Mouse (Mus musculus) CH12.LX (cell line): ENCODE data around the gene Tmem246. TPM values are rescaled to one million over a fixed set of nuclear protein-coding genes. Genes with fewer than 3 reads are reported as not detected.

Experiments used
- DNase-seq: peaks from one replicate; pipeline ENCODE4 v3.0.0-alpha.2; 2013; ENCODE audit errors: extremely low read depth
- H3K27ac ChIP-seq: 2 replicates; pipeline ENCODE4 v1.5.1; 2012; ENCODE audit warnings: low read depth, mild to moderate bottlenecking, control low read depth, moderate library complexity; ENCODE audit not compliant: insufficient read depth
- H3K27me3 ChIP-seq: replicated peaks from 2 replicates; pipeline ENCODE3; 2012; ENCODE audit warnings: inconsistent platforms
- H3K36me3 ChIP-seq, 2 experiments: replicated peaks in 1 of 2; 2 replicates each; pipeline versions ENCODE3 to v1.6.1; 2012; ENCODE audit warnings: inconsistent platforms in 1 of 2, low read length in 1 of 2, mild to moderate bottlenecking in 1 of 2, mixed read lengths in 1 of 2, moderate library complexity in 1 of 2; ENCODE audit not compliant: control insufficient read depth in 1 of 2, insufficient read depth in 1 of 2
- H3K4me1 ChIP-seq, 2 experiments: 2 replicates each; pipeline ENCODE4 v1.6.1; 2012; ENCODE audit warnings: inconsistent platforms in 1 of 2, moderate library complexity in 1 of 2; ENCODE audit not compliant: insufficient read depth in 2 of 2, control insufficient read depth in 1 of 2
- H3K4me2 ChIP-seq: 2 replicates; pipeline ENCODE4 v1.6.1; 2012; ENCODE audit warnings: low read depth, mild to moderate bottlenecking, control low read depth; ENCODE audit not compliant: poor library complexity, insufficient read depth, severe bottlenecking
- H3K4me3 ChIP-seq, 3 experiments: fragments of 150-350 bp in 1 of 3; sonication (generic) in 1 of 3; replicated peaks in 1 of 3; 2 replicates each; pipeline versions ENCODE3 to v1.5.1; 2011 to 2012; ENCODE audit warnings: low read depth in 2 of 3, low read length in 2 of 3, mild to moderate bottlenecking in 2 of 3, moderate library complexity in 2 of 3, control low read depth in 1 of 3, improper control_type of control experiment in 1 of 3, inconsistent platforms in 1 of 3, mixed read lengths in 1 of 3; ENCODE audit not compliant: poor library complexity in 1 of 3
- H3K79me2 ChIP-seq: replicated peaks from 2 replicates; pipeline ENCODE4 v1.6.1; 2012; ENCODE audit warnings: mild to moderate bottlenecking, moderate library complexity; ENCODE audit not compliant: control insufficient read depth, poor library complexity, insufficient read depth, severe bottlenecking; ENCODE audit errors: extremely low read depth
- H3K9ac ChIP-seq: 2 replicates; pipeline ENCODE4 v1.6.1; 2012; ENCODE audit warnings: low read depth, mild to moderate bottlenecking, control low read depth, moderate library complexity; ENCODE audit not compliant: insufficient read depth
- H3K9me3 ChIP-seq: replicated peaks from 2 replicates; pipeline ENCODE3; 2012; ENCODE audit warnings: low read length, inconsistent platforms, mixed read lengths
- BHLHE40 ChIP-seq: IDR thresholded peaks from 2 replicates; pipeline ENCODE4 v1.6.1; 2011; ENCODE audit warnings: mild to moderate bottlenecking, low read depth, low read length, improper control_type of control experiment
- CHD2 ChIP-seq: IDR thresholded peaks from 2 replicates; pipeline ENCODE4 v1.6.1; 2011; ENCODE audit warnings: low read length, improper control_type of control experiment
- E2F4 ChIP-seq: IDR thresholded peaks from 2 replicates; pipeline ENCODE4 v1.6.1; 2011; ENCODE audit warnings: low read depth, low read length, improper control_type of control experiment; ENCODE audit not compliant: insufficient replicate concordance
- ELF1 ChIP-seq: IDR thresholded peaks from 2 replicates; pipeline ENCODE4 v1.6.1; 2014; ENCODE audit warnings: low read depth, mild to moderate bottlenecking, inconsistent platforms, low read length, improper control_type of control experiment
- EP300 ChIP-seq: IDR thresholded peaks from 2 replicates; pipeline ENCODE4 v1.6.1; 2011; ENCODE audit warnings: low read length, improper control_type of control experiment
- ETS1 ChIP-seq: conservative IDR thresholded peaks from 2 replicates; pipeline ENCODE4 v1.6.1; 2012; ENCODE audit warnings: low read depth, mild to moderate bottlenecking, inconsistent platforms, low read length, improper control_type of control experiment, moderate library complexity
- GABPA ChIP-seq: IDR thresholded peaks from 2 replicates; pipeline ENCODE4 v1.6.1; 2012; ENCODE audit warnings: low read depth, low read length, improper control_type of control experiment, inconsistent platforms; ENCODE audit not compliant: insufficient replicate concordance
- IRF4 ChIP-seq: IDR thresholded peaks from 2 replicates; pipeline ENCODE4 v1.6.1; 2014; ENCODE audit warnings: low read depth, mild to moderate bottlenecking, inconsistent platforms, low read length, improper control_type of control experiment
- JUN ChIP-seq: IDR thresholded peaks from 2 replicates; pipeline ENCODE4 v1.6.1; 2011; ENCODE audit warnings: low read depth, mild to moderate bottlenecking, low read length, improper control_type of control experiment, moderate library complexity; ENCODE audit not compliant: insufficient read depth
- JUND ChIP-seq: conservative IDR thresholded peaks from 2 replicates; pipeline ENCODE4 v1.6.1; 2011; ENCODE audit warnings: low read depth, low read length, improper control_type of control experiment
- KAT2A ChIP-seq: IDR thresholded peaks from 2 replicates; pipeline ENCODE4 v1.6.1; 2012; ENCODE audit warnings: low read length, improper control_type of control experiment, inconsistent platforms; ENCODE audit not compliant: insufficient replicate concordance
- MAFK ChIP-seq: IDR thresholded peaks from 2 replicates; pipeline ENCODE4 v1.6.1; 2011; ENCODE audit warnings: low read length, improper control_type of control experiment; ENCODE audit not compliant: insufficient replicate concordance
- MYC ChIP-seq: IDR thresholded peaks from 2 replicates; pipeline ENCODE4 v1.6.1; 2011; ENCODE audit warnings: low read depth, mild to moderate bottlenecking, improper control_type of control experiment, low read length
- NELFE ChIP-seq: IDR thresholded peaks from 2 replicates; pipeline ENCODE4 v1.6.1; 2011; ENCODE audit warnings: low read depth, low read length, improper control_type of control experiment
- NRF1 ChIP-seq: IDR thresholded peaks from 2 replicates; pipeline ENCODE4 v1.6.1; 2014; ENCODE audit warnings: low read depth, mild to moderate bottlenecking, inconsistent platforms, low read length, improper control_type of control experiment, moderate library complexity
- PAX5 ChIP-seq: IDR thresholded peaks from 2 replicates; pipeline ENCODE4 v1.6.1; 2012; ENCODE audit warnings: low read length, inconsistent platforms, mixed read lengths
- RAD21 ChIP-seq: IDR thresholded peaks from 2 replicates; pipeline ENCODE4 v1.6.1; 2011; ENCODE audit warnings: low read depth, mild to moderate bottlenecking, low read length, improper control_type of control experiment, moderate library complexity
- SIN3A ChIP-seq: IDR thresholded peaks from 2 replicates; pipeline ENCODE4 v1.6.1; 2012; ENCODE audit warnings: low read length, improper control_type of control experiment, inconsistent platforms
- SMC3 ChIP-seq: IDR thresholded peaks from 2 replicates; pipeline ENCODE4 v1.6.1; 2011; ENCODE audit warnings: low read depth, low read length, improper control_type of control experiment
- TBP ChIP-seq: conservative IDR thresholded peaks from 2 replicates; pipeline ENCODE4 v1.6.1; 2011; ENCODE audit warnings: low read depth, low read length, improper control_type of control experiment
- UBTF ChIP-seq: IDR thresholded peaks from 2 replicates; pipeline ENCODE4 v1.6.1; 2012; ENCODE audit warnings: low read depth, mild to moderate bottlenecking, inconsistent platforms, low read length, improper control_type of control experiment, moderate library complexity
- USF1 ChIP-seq: IDR thresholded peaks from 2 replicates; pipeline ENCODE4 v1.6.1; 2014; ENCODE audit warnings: low read depth, mild to moderate bottlenecking, inconsistent platforms, low read length, improper control_type of control experiment
- ZC3H11A ChIP-seq: IDR thresholded peaks from 2 replicates; pipeline ENCODE4 v1.6.1; 2012; ENCODE audit warnings: low read depth, mild to moderate bottlenecking, inconsistent platforms, low read length, improper control_type of control experiment
- dilution Hi-C: fragments of 300-500 bp; cut with MboI; formaldehyde crosslinking; loops from 2 replicates; pipeline ENCODE4 v1.14.3; 2020; ENCODE audit warnings: low sequenced_read_pairs; ENCODE audit not compliant: extremely low pct_unique_long_range_greater_than_20kb, extremely low pct_ligation_motif_present
- in situ Hi-C: fragments of 300-500 bp; cut with MboI; formaldehyde crosslinking; loops from 3 replicates; pipeline ENCODE4 v1.14.3; 2019; ENCODE audit warnings: low sequenced_read_pairs, low pct_ligation_motif_present, low pct_unique_long_range_greater_than_20kb, mixed read lengths
- polyA plus RNA-seq: library from polyadenylated mRNA; unstranded; fragments of >175 nt; gene quantifications from 2 replicates; pipeline ENCODE4 v1.2.1, GENCODE M21; 2012; ENCODE audit warnings: low read depth; ENCODE audit not compliant: insufficient read length
- total RNA-seq, 2 experiments: library from RNA; depleted of rRNA; stranded (reverse); fragments of 300-350 nt in 1 of 2; fragments of >200 nt in 1 of 2; gene quantifications; 2 replicates each; pipeline ENCODE4 v1.2.3; 2012 to 2014

Tmem246 gene
- total and polyA plus RNA-seq, 3 experiments: 0.13 to 0.49 (median 0.24) TPM

GRCm38 (mm10) chr4:49553380-49553779 lies 44.3 kb downstream of the Tmem246 start:
- H3K9me3 ChIP-seq: no peaks in the 10 kb centered on the region
- dilution Hi-C loops: no loop called here

DNA sequence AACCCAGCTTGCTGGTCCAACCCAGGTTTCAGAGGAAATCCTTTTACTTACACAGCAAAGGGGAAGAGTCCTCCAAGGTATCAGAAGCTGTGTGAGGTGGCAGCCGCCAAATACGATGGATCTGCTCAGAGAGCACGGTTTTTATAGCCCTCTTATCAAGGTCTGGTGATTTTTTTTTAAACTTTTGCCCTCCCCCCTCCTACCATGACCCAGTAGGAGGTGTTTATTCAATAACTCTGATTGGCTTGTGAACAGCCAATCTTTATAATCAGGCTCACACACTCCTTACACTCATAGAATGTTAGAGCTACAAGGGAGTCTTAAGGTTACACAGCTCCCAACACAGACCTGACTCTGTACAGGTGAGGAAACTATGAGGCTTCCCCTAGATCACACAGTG lies 48.3 kb downstream of the Tmem246 start, which contains the start of gene Aldob:
Gene Aldob, minus strand, starts transcription at position 164 of the 400 bp plus-strand sequence.
- dilution Hi-C loops (no loop called here), in situ Hi-C loops (no loop called here)
- no peak for TF ChIP-seq IRF4
- TF ChIP-seq USF1: no peak
- no peak for TF ChIP-seq NRF1
- TF ChIP-seq SMC3: no peak
- no peak for TF ChIP-seq PAX5
- TF ChIP-seq, all 38 proteins: peak for 0
- Histone ChIP-seq H3K4me3 (no peak within 1 kb of the TSS), H3K9me3 (no peaks in the 10 kb centered on the region), H3K9ac (no peak within 1 kb of the TSS), H3K36me3 (no peaks in the 10 kb centered on the region), H3K27me3 (no peaks in the 10 kb centered on the region), H3K79me2 (no peaks in the 10 kb centered on the region), H3K4me1 (no peaks in the 10 kb centered on the region), H3K4me2 (no peak within 1 kb of the TSS), H3K27ac (no peak within 1 kb of the TSS)
- DNase-seq: no peak

More at GRCm38 (mm10) chr4:49553380-49553779, 44.3 kb downstream of the Tmem246 start:
- Histone ChIP-seq H3K27me3 (no peaks in the 10 kb centered on the region), H3K27ac (no peak overlapping the region), H3K4me1 (no peaks in the 10 kb centered on the region), H3K4me3 (no peak overlapping the region), H3K9ac (no peak overlapping the region), H3K36me3 (no peaks in the 10 kb centered on the region), H3K4me2 (no peak overlapping the region), H3K79me2 (no peaks in the 10 kb centered on the region)
- in situ Hi-C loops: no loop called here
- TF ChIP-seq JUND (no peak), ETS1 (no peak), CHD2 (no peak), EP300 (no peak), SIN3A (no peak), ELF1 (no peak), E2F4 (no peak), MAFK (no peak), PAX5 (no peak), GABPA (no peak), KAT2A (no peak), JUN (no peak), UBTF (no peak), RAD21 (no peak), NRF1 (no peak), ZC3H11A (no peak), MYC (no peak), TBP (no peak), BHLHE40 (no peak), NELFE (no peak)
- no peak for DNase-seq
